Mouse (Mus musculus): Measurements from ENCODE around the gene Pcnp. TPM values are rescaled to one million over a fixed set of nuclear protein-coding genes. Genes with fewer than 3 reads are reported as not detected.
A peak's percentile ranks its signal among the peaks of the same experiment; 100 is the strongest.
"Not testable (repeated sequence)": the region's sequence is repeated elsewhere in the genome, so short reads cannot be mapped to it uniquely, and the experiment has no call there.

The Pcnp gene
- total RNA-seq (2014; fragmentation: Nextera tagmentation) (176 and 198 TPM in 2 replicates), total RNA-seq (2017) (106 and 113 TPM in 2 replicates), polyA plus RNA-seq (2012) (30.9 and 31.6 TPM in 2 replicates)

DNA sequence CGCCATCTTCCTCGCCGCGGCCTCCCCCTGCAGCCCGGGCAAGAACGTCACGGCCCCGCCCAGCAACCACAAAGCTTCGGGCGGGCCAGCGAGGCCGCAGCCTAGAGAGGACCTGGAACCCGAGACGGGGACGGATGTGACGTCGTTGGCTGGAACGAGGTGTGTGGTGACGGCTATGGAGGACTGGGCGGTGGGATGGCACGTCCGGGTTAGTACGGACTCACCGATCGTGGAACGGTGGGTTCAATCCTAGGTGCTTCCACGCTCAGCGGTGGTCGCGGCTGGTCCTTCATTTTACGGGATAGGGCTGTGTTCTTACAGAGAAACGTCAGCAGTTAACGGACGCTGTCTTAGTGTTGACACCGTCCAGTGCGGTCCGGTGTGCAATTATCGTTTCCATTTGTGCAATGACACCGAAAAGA is at the start of gene Pcnp:
TSS of gene Pcnp (minus strand) at position 79 of the 422 bp plus-strand sequence.
- Histone ChIP-seq H3K36me3 (replicated peaks) (peaks cover 60% of the 10 kb centered on the region), H3K4me3 (ENCODE audit: low read depth, low read length) (peak within 1 kb of the TSS; percentile 90), H3K9me3 (replicated peaks) (no peaks in the 10 kb centered on the region), H3K27me3 (ENCODE audit: insufficient read depth, low read length) (no peaks in the 10 kb centered on the region), H3K4me1 (ENCODE audit: insufficient read depth, low read depth, low read length) (peaks cover 43% of the 10 kb centered on the region)
- ATAC-seq (ENCODE audit: extremely low read depth, insufficient number of reproducible peaks, low FRiP score, poor library complexity, severe bottlenecking) (peak; percentile 98), DNase-seq (ENCODE audit: low spot score) (peak; percentile 92)
- TF ChIP-seq TAL1 (conservative IDR thresholded peaks at IDR 0.05; ENCODE audit: low read depth, low read length) (no peak), POLR2AphosphoS5 (IDR thresholded peaks at IDR 0.05; ENCODE audit: insufficient replicate concordance, low read depth, low read length) (peak; percentile 87)

DNA sequence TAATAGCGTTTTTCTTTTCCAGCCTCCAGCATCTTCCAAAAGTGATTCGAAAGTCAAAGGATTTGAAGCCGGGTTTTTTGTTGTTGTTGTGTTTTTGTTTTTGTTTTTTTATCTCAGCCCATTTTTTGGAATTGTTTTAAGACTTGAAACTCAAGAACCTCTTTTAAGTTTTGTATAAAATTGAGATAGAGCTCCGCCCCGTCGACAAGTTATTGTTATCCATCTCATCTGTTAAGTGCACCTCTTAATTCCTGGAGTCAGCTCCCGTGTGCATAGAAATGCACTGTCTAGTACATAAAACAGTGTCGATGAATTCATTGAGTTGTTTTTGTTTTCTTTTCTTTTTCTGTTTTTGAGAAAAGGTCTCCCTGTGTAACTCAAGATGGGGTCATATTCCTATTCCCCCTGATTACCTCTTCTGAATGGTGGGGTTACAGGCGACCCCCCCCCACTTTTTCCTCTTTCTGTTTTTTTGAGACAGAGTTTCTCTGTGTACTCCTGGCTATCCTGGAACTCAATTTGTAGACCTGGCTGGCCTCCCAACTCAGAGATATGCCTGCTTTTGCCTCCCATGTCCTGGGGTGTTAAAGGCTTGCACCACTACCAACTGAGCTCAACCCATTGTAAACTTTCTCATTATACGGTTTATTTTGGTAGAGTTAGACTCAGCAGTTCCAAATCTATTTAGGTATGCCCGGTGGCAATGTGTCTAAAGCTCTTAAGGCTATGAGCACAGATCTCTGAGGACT is 46.8 kb upstream of the Pcnp start:
- Histone ChIP-seq H3K27me3 (ENCODE audit: insufficient read depth, low read length) (no peaks in the 10 kb centered on the region), H3K4me3 (ENCODE audit: low read depth, low read length) (peak overlapping the region; percentile 88), H3K4me1 (ENCODE audit: insufficient read depth, low read depth, low read length) (peaks cover 52% of the 10 kb centered on the region), H3K36me3 (replicated peaks) (peaks cover 30% of the 10 kb centered on the region), H3K9me3 (replicated peaks) (no peaks in the 10 kb centered on the region)
- no peak for DNase-seq (ENCODE audit: low spot score)
- TF ChIP-seq GATA1 (IDR thresholded peaks at IDR 0.05; ENCODE audit: borderline replicate concordance, low read length) = no peak
- no peak for TF ChIP-seq CTCF (IDR thresholded peaks at IDR 0.05; ENCODE audit: low read depth, low read length)
- no peak for TF ChIP-seq POLR2AphosphoS5 (IDR thresholded peaks at IDR 0.05; ENCODE audit: insufficient replicate concordance, low read depth, low read length)
- no peak for TF ChIP-seq TAL1 (conservative IDR thresholded peaks at IDR 0.05; ENCODE audit: low read depth, low read length)
- TF ChIP-seq GATA2 (IDR thresholded peaks at IDR 0.05; ENCODE audit: borderline replicate concordance, low read depth, low read length) = no peak
- no peak for ATAC-seq (ENCODE audit: extremely low read depth, insufficient number of reproducible peaks, low FRiP score, poor library complexity, severe bottlenecking)

DNA sequence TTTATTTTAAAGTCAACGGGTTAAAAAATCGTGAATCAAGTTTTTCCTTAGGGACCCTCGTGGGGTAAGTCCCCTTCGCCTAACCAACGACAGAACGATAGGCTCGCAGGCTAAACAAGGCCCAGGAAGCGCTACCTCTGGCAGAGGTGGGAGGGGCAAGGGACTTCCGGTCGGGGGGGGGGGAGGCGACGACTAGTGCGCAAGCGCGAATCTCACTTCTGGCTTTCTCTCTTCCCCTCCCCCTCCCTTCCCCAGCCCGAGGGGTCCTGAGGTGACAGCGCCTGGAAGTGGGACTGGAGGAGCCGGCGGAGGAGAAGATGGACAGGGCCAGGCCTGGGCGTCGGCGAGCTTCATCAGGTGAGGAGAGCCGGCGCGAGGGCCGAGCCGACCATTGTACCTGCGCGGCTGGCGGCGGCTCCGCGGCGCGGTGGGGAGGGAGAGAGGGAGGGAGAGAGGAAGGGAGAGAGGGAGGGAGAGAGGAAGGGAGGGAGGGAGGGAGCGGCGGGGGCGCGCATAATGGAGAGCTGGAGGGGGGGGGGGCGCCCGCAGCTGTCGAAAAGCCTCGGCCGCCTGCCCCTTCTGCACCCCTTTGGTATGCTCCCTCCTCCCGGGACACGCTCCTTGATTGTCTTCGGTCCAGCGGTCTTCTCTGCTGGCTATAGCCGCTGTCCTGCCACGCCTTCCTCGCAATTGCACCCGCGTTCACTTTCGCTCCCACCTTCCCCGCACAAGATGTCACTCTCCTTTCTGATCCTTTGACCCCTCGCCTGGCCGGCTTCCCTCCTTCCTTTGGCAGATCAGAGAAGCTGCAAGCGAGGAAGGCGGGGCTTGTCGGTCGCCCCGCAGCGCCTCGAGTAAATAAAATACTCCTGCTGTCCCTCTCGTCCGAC is 45.9 kb upstream of the Pcnp start:
- TF ChIP-seq GATA2 (IDR thresholded peaks at IDR 0.05; ENCODE audit: borderline replicate concordance, low read depth, low read length) = no peak
- no peak for TF ChIP-seq TAL1 (conservative IDR thresholded peaks at IDR 0.05; ENCODE audit: low read depth, low read length)
- no peak for TF ChIP-seq POLR2AphosphoS5 (IDR thresholded peaks at IDR 0.05; ENCODE audit: insufficient replicate concordance, low read depth, low read length)
- no peak for TF ChIP-seq CTCF (IDR thresholded peaks at IDR 0.05; ENCODE audit: low read depth, low read length)
- no peak for TF ChIP-seq GATA1 (IDR thresholded peaks at IDR 0.05; ENCODE audit: borderline replicate concordance, low read length)
- ATAC-seq (ENCODE audit: extremely low read depth, insufficient number of reproducible peaks, low FRiP score, poor library complexity, severe bottlenecking) (0 out of 2 replicates have a peak, but pooled peaks have one; percentile 9), DNase-seq (ENCODE audit: low spot score) (peak; percentile 75)
- H3K9me3 ChIP-seq (replicated peaks) = no peaks in the 10 kb centered on the region
- no peaks in the 10 kb centered on the region for H3K27me3 ChIP-seq (ENCODE audit: insufficient read depth, low read length)
- H3K36me3 ChIP-seq (replicated peaks) = peaks cover 22% of the 10 kb centered on the region
- H3K4me1 ChIP-seq (ENCODE audit: insufficient read depth, low read depth, low read length) = peaks cover 60% of the 10 kb centered on the region
- peak overlapping the region; percentile 88 for H3K4me3 ChIP-seq (ENCODE audit: low read depth, low read length)

DNA sequence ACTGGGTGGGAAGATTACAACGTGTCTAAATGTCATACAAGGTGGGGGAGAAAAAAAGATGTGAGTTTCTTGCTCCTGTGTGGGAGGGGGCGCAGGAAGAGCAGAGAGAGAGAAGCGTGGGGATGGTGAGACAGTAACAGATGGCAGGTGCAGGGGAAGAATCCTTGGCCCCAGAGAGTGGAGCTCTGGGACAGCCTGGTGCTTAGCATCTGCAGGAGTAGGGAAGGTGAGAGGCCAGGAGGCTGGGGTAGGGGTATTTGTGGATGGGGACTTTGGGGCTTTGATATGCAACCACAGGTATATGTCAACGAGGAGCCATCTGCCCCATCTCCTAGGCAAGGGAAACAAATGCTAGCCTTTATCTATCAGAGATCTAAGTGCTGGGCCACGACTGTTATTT is 45.0 kb upstream of the Pcnp start:
- Histone ChIP-seq H3K9me3 (replicated peaks) (no peaks in the 10 kb centered on the region), H3K4me1 (ENCODE audit: insufficient read depth, low read depth, low read length) (peaks cover 62% of the 10 kb centered on the region), H3K36me3 (replicated peaks) (peaks cover 18% of the 10 kb centered on the region), H3K27me3 (ENCODE audit: insufficient read depth, low read length) (no peaks in the 10 kb centered on the region), H3K4me3 (ENCODE audit: low read depth, low read length) (peak overlapping the region; percentile 57; the same call in 1 of the 2 replicates)
- ATAC-seq (ENCODE audit: extremely low read depth, insufficient number of reproducible peaks, low FRiP score, poor library complexity, severe bottlenecking) = no peak
- no peak for TF ChIP-seq POLR2AphosphoS5 (IDR thresholded peaks at IDR 0.05; ENCODE audit: insufficient replicate concordance, low read depth, low read length)
- TF ChIP-seq GATA1 (IDR thresholded peaks at IDR 0.05; ENCODE audit: borderline replicate concordance, low read length) = no peak
- no peak for TF ChIP-seq CTCF (IDR thresholded peaks at IDR 0.05; ENCODE audit: low read depth, low read length)
- no peak for TF ChIP-seq TAL1 (conservative IDR thresholded peaks at IDR 0.05; ENCODE audit: low read depth, low read length)
- TF ChIP-seq GATA2 (IDR thresholded peaks at IDR 0.05; ENCODE audit: borderline replicate concordance, low read depth, low read length) = no peak
- DNase-seq (ENCODE audit: low spot score) = no peak

DNA sequence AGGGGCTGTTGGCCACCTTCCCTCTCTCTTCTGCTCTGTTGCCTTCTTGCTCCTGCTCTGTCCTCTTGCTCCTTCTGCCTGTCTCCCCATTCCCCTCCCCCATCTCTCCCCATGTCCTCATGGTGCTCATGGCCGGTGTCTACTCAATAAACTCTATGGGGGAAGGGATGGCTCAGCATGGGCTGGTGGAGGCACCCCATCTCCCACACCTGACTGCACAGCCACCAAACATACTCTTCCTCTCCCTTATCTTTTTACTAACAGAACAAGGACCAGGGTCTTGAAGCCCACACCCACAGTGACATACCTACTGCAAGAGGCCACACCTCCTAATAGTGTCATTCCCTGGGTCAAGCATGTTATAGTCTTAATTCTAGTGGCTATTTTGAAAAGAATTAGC is 44.6 kb upstream of the Pcnp start:
- H3K4me3 ChIP-seq (ENCODE audit: low read depth, low read length) = peak overlapping the region; percentile 60; the same call in 1 of the 2 replicates
- H3K9me3 ChIP-seq (replicated peaks) = no peaks in the 10 kb centered on the region
- no peak for TF ChIP-seq GATA1 (IDR thresholded peaks at IDR 0.05; ENCODE audit: borderline replicate concordance, low read length)
- TF ChIP-seq TAL1 (conservative IDR thresholded peaks at IDR 0.05; ENCODE audit: low read depth, low read length) = peak; percentile 33; the same call in 1 of the 2 replicates
- no peak for TF ChIP-seq CTCF (IDR thresholded peaks at IDR 0.05; ENCODE audit: low read depth, low read length)
- no peak for TF ChIP-seq GATA2 (IDR thresholded peaks at IDR 0.05; ENCODE audit: borderline replicate concordance, low read depth, low read length)
- TF ChIP-seq POLR2AphosphoS5 (IDR thresholded peaks at IDR 0.05; ENCODE audit: insufficient replicate concordance, low read depth, low read length) = no peak
- ATAC-seq (ENCODE audit: extremely low read depth, insufficient number of reproducible peaks, low FRiP score, poor library complexity, severe bottlenecking) (peak; percentile 41), DNase-seq (ENCODE audit: low spot score) (peak; percentile 25)
- H3K4me1 ChIP-seq (ENCODE audit: insufficient read depth, low read depth, low read length) = peaks cover 63% of the 10 kb centered on the region
- H3K27me3 ChIP-seq (ENCODE audit: insufficient read depth, low read length) = no peaks in the 10 kb centered on the region
- H3K36me3 ChIP-seq (replicated peaks) = peaks cover 14% of the 10 kb centered on the region

DNA sequence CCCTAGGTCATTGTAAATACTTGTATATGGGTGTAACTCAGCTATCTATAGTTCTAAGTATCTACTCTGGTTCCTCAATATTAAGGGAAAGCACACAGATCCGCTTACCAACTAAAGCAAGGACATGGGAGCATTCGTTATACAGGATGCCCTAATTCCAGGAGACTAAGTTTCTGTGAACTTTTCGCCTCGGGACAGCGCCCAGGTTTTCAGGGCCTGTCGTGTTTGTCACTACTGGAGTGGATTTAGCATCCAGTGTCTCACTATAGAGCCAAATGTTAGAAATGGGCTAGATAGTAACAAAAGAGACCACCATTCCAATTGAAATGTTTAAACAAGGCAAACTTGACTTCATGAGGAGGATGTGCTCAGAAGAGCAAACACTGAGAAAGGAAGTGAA is 43.6 kb upstream of the Pcnp start:
- not testable (repeated sequence) for H3K4me3 ChIP-seq (ENCODE audit: low read depth, low read length); H3K36me3 ChIP-seq (replicated peaks); DNase-seq (ENCODE audit: low spot score); ATAC-seq (ENCODE audit: extremely low read depth, insufficient number of reproducible peaks, low FRiP score, poor library complexity, severe bottlenecking); H3K9me3 ChIP-seq (replicated peaks); H3K27me3 ChIP-seq (ENCODE audit: insufficient read depth, low read length)
- H3K4me1 ChIP-seq (ENCODE audit: insufficient read depth, low read depth, low read length) = peaks cover 68% of the 10 kb centered on the region
